Mouse (Mus musculus): Measurements from ENCODE around the gene Ppp1r18. TPM values are rescaled to one million over a fixed set of nuclear protein-coding genes. Genes with fewer than 3 reads are reported as not detected.
A peak's percentile ranks its signal among the peaks of the same experiment; 100 is the strongest.

Gene Ppp1r18
- polyA plus RNA-seq, 1 experiment from 2014 or later, result 18.8 TPM

- 94% methylated on average over 14 of the region's 14 CpGs for WGBS
- H3K36me3 ChIP-seq (ENCODE audit: control insufficient read depth, insufficient read depth, low read length), result peaks cover 56% of the 10 kb centered on the region
- no peaks in the 10 kb centered on the region for H3K27me3 ChIP-seq (ENCODE audit: control insufficient read depth, insufficient read depth, low read length)
- no peak overlapping the region for H3K27ac ChIP-seq (ENCODE audit: low read length)
- no peaks in the 10 kb centered on the region for H3K9me3 ChIP-seq (ENCODE audit: control insufficient read depth, low read depth, low read length)
- no peak for ATAC-seq (ENCODE audit: insufficient number of reproducible peaks, insufficient read depth, low FRiP score, low read depth)
- peaks cover 3% of the 10 kb centered on the region; the same call in 1 of the 2 replicates for H3K4me1 ChIP-seq (ENCODE audit: control insufficient read depth, insufficient read depth, low read length)
- H3K9ac ChIP-seq (replicated peaks; ENCODE audit: low read depth, low read length), result no peak overlapping the region
- no peak overlapping the region for H3K4me2 ChIP-seq (replicated peaks; ENCODE audit: low read depth, low read length)
- H3K4me3 ChIP-seq (ENCODE audit: low read depth, low read length), result no peak overlapping the region
Observed at GRCm38 (mm10) chr17:35883777-35884176, 18.4 kb downstream of the Ppp1r18 start.

DNA sequence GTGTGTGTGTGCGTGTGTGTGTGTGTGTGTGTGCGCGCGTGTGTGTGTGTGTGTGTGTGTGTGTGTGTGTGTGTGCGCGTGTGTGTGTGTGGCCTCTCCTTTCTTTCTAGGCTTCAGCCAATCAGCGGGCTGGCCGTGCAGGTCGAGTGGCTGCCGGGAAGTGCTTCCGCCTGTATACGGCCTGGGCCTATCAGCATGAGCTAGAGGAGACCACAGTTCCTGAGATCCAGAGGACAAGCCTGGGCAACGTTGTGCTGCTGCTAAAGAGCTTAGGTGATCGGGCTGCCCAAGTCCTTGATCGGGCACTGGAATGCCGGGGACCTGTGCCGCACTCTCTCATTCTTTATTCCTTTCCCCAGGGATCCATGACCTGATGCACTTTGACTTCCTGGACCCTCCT, 22.3 kb downstream of the Ppp1r18 start:
- no peaks in the 10 kb centered on the region for H3K27me3 ChIP-seq (ENCODE audit: control insufficient read depth, insufficient read depth, low read length)
- WGBS, result 91% methylated on average over 13 of the region's 17 CpGs

DNA sequence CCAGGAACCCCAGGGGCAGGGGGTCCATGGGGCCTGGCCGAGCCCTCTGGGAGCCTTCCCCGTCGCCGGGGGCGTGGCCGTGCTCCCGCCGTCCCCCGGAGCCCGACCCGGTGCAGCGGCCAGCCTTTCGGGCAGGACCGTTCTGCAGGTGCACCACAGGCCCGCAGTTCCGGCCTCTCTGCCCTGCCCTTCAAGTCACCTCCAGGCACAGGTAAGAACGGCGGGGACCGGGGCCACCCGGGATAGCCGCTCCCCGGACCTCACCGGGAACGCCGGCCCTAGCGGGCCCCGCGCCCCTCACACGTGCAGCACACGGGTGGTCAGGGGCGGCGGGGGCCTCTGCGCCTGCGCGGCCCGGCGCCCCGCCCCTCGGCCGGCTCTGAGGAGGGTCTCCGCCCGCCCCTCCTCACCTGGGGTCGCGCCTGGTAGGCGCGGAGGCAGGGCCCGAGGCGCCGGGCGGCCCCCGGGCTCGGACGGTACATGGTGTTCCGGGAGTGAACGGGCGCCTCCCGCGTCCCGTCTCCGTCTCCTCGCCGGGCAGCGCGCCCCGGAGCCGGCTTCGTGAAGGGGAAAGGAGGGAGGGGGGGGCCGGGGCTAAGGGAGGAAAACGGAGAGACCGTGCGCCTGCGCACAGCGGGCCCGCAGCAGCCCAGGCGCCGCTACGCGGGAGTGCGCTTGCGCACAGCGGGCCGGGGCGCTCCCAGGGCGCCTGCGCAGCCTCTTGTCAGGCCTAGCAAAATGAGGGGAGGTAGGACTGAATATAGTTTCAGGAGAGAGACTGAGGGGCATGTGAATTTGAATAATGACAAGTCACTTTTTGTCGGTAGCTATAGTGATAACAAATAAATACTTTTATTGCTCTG, 31.6 kb downstream of the Ppp1r18 start, which contains the start of gene 2310061I04Rik:
2310061I04Rik (minus strand) TSS at position 651 of the 863 bp plus-strand sequence.
- Histone ChIP-seq H3K4me2 (replicated peaks; ENCODE audit: low read depth, low read length) (peak within 1 kb of the TSS; percentile 97), H3K9ac (replicated peaks; ENCODE audit: low read depth, low read length) (peak within 1 kb of the TSS; percentile 60), H3K4me3 (ENCODE audit: low read depth, low read length) (peak within 1 kb of the TSS; percentile 86), H3K9me3 (ENCODE audit: control insufficient read depth, low read depth, low read length) (no peaks in the 10 kb centered on the region), H3K27me3 (ENCODE audit: control insufficient read depth, insufficient read depth, low read length) (no peaks in the 10 kb centered on the region), H3K27ac (ENCODE audit: low read length) (peak within 1 kb of the TSS; percentile 82; the same call in 1 of the 2 replicates), H3K4me1 (ENCODE audit: control insufficient read depth, insufficient read depth, low read length) (peaks cover 12% of the 10 kb centered on the region; the same call in 1 of the 2 replicates), H3K36me3 (ENCODE audit: control insufficient read depth, insufficient read depth, low read length) (peaks cover 32% of the 10 kb centered on the region)
- ATAC-seq (ENCODE audit: insufficient number of reproducible peaks, insufficient read depth, low FRiP score, low read depth), result peak; percentile 91
- 1% methylated on average over 77 of the region's 86 CpGs for WGBS

More for the DNA sequence above, 22.3 kb downstream of the Ppp1r18 start:
- ATAC-seq (ENCODE audit: insufficient number of reproducible peaks, insufficient read depth, low FRiP score, low read depth), result no peak
- H3K4me1 ChIP-seq (ENCODE audit: control insufficient read depth, insufficient read depth, low read length), result no peaks in the 10 kb centered on the region
- H3K9ac ChIP-seq (replicated peaks; ENCODE audit: low read depth, low read length), result no peak overlapping the region
- peaks cover 78% of the 10 kb centered on the region for H3K36me3 ChIP-seq (ENCODE audit: control insufficient read depth, insufficient read depth, low read length)
- H3K4me3 ChIP-seq (ENCODE audit: low read depth, low read length), result no peak overlapping the region
- no peak overlapping the region for H3K27ac ChIP-seq (ENCODE audit: low read length)
- no peaks in the 10 kb centered on the region for H3K9me3 ChIP-seq (ENCODE audit: control insufficient read depth, low read depth, low read length)
- H3K4me2 ChIP-seq (replicated peaks; ENCODE audit: low read depth, low read length), result no peak overlapping the region

DNA sequence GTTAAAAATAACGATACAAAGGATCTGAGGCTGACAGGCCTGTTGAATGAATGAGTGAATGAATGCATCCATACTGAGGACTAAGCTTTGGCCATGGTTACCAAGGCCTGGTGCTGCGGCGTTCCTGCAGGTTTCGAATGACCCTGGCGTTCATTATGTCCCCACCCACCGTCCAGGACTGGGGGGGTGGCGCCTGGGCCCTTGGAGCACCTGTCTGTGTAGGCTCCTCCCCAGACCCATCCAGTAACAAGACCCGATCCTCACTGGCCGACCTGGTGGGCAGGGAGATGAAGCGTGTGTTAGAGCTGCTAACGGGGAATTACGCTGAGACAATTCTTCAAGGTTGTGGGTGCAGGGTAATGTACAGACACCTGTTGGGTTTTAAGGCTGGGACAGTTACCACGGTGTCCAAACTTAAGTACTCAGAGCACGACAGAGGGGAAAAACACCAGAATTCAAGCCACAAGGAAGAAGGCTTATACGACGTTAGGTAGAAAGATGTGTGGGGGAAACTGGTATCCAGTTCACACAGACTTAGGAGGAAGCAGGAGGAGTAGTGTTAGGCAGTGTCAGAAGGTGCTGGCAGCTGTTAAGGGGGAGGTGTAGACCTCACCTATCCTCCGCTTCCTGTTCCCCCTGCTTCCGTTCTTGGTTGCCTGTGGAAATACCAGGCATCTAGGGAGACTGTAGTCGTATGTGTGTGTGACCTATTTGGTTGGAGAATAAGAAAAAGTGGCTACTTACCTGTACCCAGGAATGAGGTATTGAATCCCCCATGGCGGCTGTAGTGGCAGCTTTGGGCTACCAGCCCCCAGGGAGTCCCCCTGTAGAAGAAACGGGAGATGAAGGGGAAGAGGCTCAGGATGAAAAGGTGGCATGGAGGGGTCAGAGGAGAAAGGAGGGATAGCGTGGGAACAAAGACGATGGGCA, 32.5 kb downstream of the Ppp1r18 start:
- no peaks in the 10 kb centered on the region for H3K27me3 ChIP-seq (ENCODE audit: control insufficient read depth, insufficient read depth, low read length)
- ATAC-seq (ENCODE audit: insufficient number of reproducible peaks, insufficient read depth, low FRiP score, low read depth), result peak; percentile 34; the same call in 1 of the 2 replicates
- 0 out of 2 replicates have a peak overlapping the region, but pooled peaks have one; percentile 10 for H3K27ac ChIP-seq (ENCODE audit: low read length)
- H3K36me3 ChIP-seq (ENCODE audit: control insufficient read depth, insufficient read depth, low read length), result peaks cover 33% of the 10 kb centered on the region
- H3K4me3 ChIP-seq (ENCODE audit: low read depth, low read length), result peak overlapping the region; percentile 86; the same call in 1 of the 2 replicates
- H3K4me1 ChIP-seq (ENCODE audit: control insufficient read depth, insufficient read depth, low read length), result peaks cover 12% of the 10 kb centered on the region; the same call in 1 of the 2 replicates
- no peaks in the 10 kb centered on the region for H3K9me3 ChIP-seq (ENCODE audit: control insufficient read depth, low read depth, low read length)
- WGBS, result 42% methylated on average over 23 of the region's 23 CpGs
- peak overlapping the region; percentile 97 for H3K4me2 ChIP-seq (replicated peaks; ENCODE audit: low read depth, low read length)
- H3K9ac ChIP-seq (replicated peaks; ENCODE audit: low read depth, low read length), result no peak overlapping the region; the same call in 1 of the 2 replicates

DNA sequence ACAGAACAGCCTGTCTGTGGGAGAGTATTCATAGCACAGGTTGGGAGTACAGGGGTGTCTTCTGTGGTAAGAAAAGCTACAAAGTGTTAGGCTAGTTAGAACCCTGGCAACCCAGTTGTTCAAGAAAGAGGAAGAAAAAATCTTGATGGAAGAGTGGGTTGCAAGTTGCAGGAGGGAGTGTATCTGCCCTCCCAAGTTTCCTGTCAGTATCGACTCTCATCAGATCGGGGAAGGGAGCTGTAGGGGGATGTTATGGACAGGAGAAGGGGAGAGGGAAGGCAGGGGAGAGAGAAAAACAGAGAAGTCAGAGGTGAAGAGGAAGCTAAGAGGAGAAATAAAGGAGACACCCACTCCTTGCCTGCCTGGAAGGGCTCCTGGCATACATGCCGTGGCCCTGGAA, 35.2 kb downstream of the Ppp1r18 start:
- no peak overlapping the region for H3K27ac ChIP-seq (ENCODE audit: low read length)
- H3K36me3 ChIP-seq (ENCODE audit: control insufficient read depth, insufficient read depth, low read length), result peaks cover 33% of the 10 kb centered on the region
- H3K4me3 ChIP-seq (ENCODE audit: low read depth, low read length), result no peak overlapping the region
- H3K27me3 ChIP-seq (ENCODE audit: control insufficient read depth, insufficient read depth, low read length), result no peaks in the 10 kb centered on the region
- 81% methylated on average over 3 of the region's 3 CpGs for WGBS
- ATAC-seq (ENCODE audit: insufficient number of reproducible peaks, insufficient read depth, low FRiP score, low read depth), result no peak
- H3K9me3 ChIP-seq (ENCODE audit: control insufficient read depth, low read depth, low read length), result no peaks in the 10 kb centered on the region
- no peak overlapping the region for H3K4me2 ChIP-seq (replicated peaks; ENCODE audit: low read depth, low read length)
- peaks cover 12% of the 10 kb centered on the region; the same call in 1 of the 2 replicates for H3K4me1 ChIP-seq (ENCODE audit: control insufficient read depth, insufficient read depth, low read length)
- no peak overlapping the region for H3K9ac ChIP-seq (replicated peaks; ENCODE audit: low read depth, low read length)

GRCm38 (mm10) chr17:35903343-35903991, 38.1 kb downstream of the Ppp1r18 start:
- Histone ChIP-seq H3K4me3 (ENCODE audit: low read depth, low read length) (no peak overlapping the region), H3K36me3 (ENCODE audit: control insufficient read depth, insufficient read depth, low read length) (peaks cover 50% of the 10 kb centered on the region), H3K27me3 (ENCODE audit: control insufficient read depth, insufficient read depth, low read length) (no peaks in the 10 kb centered on the region), H3K9me3 (ENCODE audit: control insufficient read depth, low read depth, low read length) (no peaks in the 10 kb centered on the region), H3K9ac (replicated peaks; ENCODE audit: low read depth, low read length) (no peak overlapping the region), H3K4me2 (replicated peaks; ENCODE audit: low read depth, low read length) (no peak overlapping the region), H3K27ac (ENCODE audit: low read length) (no peak overlapping the region), H3K4me1 (ENCODE audit: control insufficient read depth, insufficient read depth, low read length) (no peaks in the 10 kb centered on the region)
- no peak for ATAC-seq (ENCODE audit: insufficient number of reproducible peaks, insufficient read depth, low FRiP score, low read depth)
- 90% methylated on average over 9 of the region's 9 CpGs for WGBS

DNA sequence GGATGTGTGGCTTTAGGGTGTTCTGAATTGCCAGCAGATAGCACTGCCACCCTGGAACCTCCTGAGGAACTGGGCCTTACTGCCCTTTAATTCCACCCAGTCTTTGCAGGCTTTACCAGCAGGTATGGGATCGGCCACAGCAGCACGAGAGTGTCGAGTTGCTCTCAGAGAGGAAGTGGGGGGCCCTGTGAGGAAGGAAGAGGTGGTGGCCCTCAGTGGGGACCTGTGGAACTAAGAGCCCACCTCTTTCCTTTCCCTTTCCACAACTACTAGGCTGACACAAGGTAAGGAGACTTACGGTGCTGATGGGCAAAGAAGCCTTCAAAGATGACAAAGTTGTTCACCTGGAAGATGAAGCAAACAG, 38.6 kb downstream of the Ppp1r18 start:
- H3K4me2 ChIP-seq (replicated peaks; ENCODE audit: low read depth, low read length), result no peak overlapping the region
- no peaks in the 10 kb centered on the region for H3K27me3 ChIP-seq (ENCODE audit: control insufficient read depth, insufficient read depth, low read length)
- H3K36me3 ChIP-seq (ENCODE audit: control insufficient read depth, insufficient read depth, low read length), result peaks cover 50% of the 10 kb centered on the region
- H3K9me3 ChIP-seq (ENCODE audit: control insufficient read depth, low read depth, low read length), result no peaks in the 10 kb centered on the region
- WGBS, result 82% methylated on average over 4 of the region's 4 CpGs
- no peak overlapping the region for H3K4me3 ChIP-seq (ENCODE audit: low read depth, low read length)
- no peak overlapping the region for H3K9ac ChIP-seq (replicated peaks; ENCODE audit: low read depth, low read length)
- H3K27ac ChIP-seq (ENCODE audit: low read length), result no peak overlapping the region
- ATAC-seq (ENCODE audit: insufficient number of reproducible peaks, insufficient read depth, low FRiP score, low read depth), result no peak
- peaks cover 4% of the 10 kb centered on the region for H3K4me1 ChIP-seq (ENCODE audit: control insufficient read depth, insufficient read depth, low read length)

DNA sequence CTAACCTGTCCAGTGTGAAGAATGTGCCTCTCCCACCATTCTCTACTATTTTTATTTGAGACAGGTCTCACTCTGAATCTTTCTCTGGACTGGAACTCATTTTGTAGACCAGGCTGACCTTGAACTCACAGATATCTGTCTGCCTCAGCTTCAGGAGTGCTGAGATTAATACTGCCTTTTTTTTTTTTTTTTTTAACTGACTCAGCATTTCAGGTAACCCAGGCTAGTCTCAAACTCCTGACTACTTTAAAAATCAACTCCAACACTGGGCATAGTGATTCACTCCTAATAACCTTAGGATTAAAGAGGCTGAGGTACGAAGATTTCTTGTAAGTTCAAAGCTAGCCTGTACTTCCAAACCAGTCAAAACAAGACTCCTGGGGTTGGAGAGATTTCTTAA, 40.2 kb downstream of the Ppp1r18 start:
- Histone ChIP-seq H3K36me3 (ENCODE audit: control insufficient read depth, insufficient read depth, low read length) (peaks cover 38% of the 10 kb centered on the region), H3K27me3 (ENCODE audit: control insufficient read depth, insufficient read depth, low read length) (no peaks in the 10 kb centered on the region), H3K4me2 (replicated peaks; ENCODE audit: low read depth, low read length) (no peak overlapping the region), H3K4me1 (ENCODE audit: control insufficient read depth, insufficient read depth, low read length) (peaks cover 9% of the 10 kb centered on the region), H3K9me3 (ENCODE audit: control insufficient read depth, low read depth, low read length) (no peaks in the 10 kb centered on the region), H3K27ac (ENCODE audit: low read length) (no peak overlapping the region), H3K9ac (replicated peaks; ENCODE audit: low read depth, low read length) (no peak overlapping the region), H3K4me3 (ENCODE audit: low read depth, low read length) (no peak overlapping the region)
- WGBS, result 94% methylated on average over 1 of the region's 1 CpGs
- no peak for ATAC-seq (ENCODE audit: insufficient number of reproducible peaks, insufficient read depth, low FRiP score, low read depth)

Data from stomach, embryonic 14.5 days (tissue).